Mouse (Mus musculus) liver, adult 2 months (tissue): ENCODE measurements around the gene Ms4a6c. TPM values are rescaled to one million over a fixed set of nuclear protein-coding genes. Genes with fewer than 3 reads are reported as not detected.
"Not testable (repeated sequence)": the region's sequence is repeated elsewhere in the genome, so short reads cannot be mapped to it uniquely, and the experiment has no call there.

Experiments used
- DNase-seq: peaks from one replicate; pipeline ENCODE4 v3.0.0-alpha.2; 2011; ENCODE audit warnings: low read depth, low spot score; ENCODE audit errors: extremely low read depth
- H3K27ac ChIP-seq: fragments of 200-500 bp; replicated peaks from 2 replicates; pipeline ENCODE4 v1.5.1; 2012; ENCODE audit warnings: low read depth, mild to moderate bottlenecking, control low read depth, inconsistent platforms, low read length; ENCODE audit not compliant: insufficient read depth
- H3K27me3 ChIP-seq: fragments of 200-500 bp; 2 replicates; pipeline ENCODE4 v1.6.1; 2012; ENCODE audit warnings: mild to moderate bottlenecking, moderate library complexity, low read length, inconsistent platforms; ENCODE audit not compliant: control insufficient read depth, insufficient read depth
- H3K36me3 ChIP-seq: fragments of 200-500 bp; 2 replicates; pipeline ENCODE4 v1.6.1; 2012; ENCODE audit warnings: low read length, inconsistent platforms; ENCODE audit not compliant: control insufficient read depth, insufficient read depth
- H3K4me1 ChIP-seq: fragments of 200-500 bp; 2 replicates; pipeline ENCODE4 v1.6.1; 2011; ENCODE audit warnings: low read length; ENCODE audit not compliant: control insufficient read depth, insufficient read depth
- H3K4me3 ChIP-seq: fragments of 200-500 bp; 2 replicates; pipeline ENCODE4 v1.5.1; 2011; ENCODE audit warnings: low read depth, mild to moderate bottlenecking, control low read depth, low read length, moderate library complexity; ENCODE audit not compliant: insufficient read depth
- H3K79me2 ChIP-seq: fragments of 200-500 bp; 2 replicates; pipeline ENCODE4 v1.6.1; 2012; ENCODE audit warnings: inconsistent platforms, mild to moderate bottlenecking, low read length, moderate library complexity; ENCODE audit not compliant: control insufficient read depth, insufficient read depth
- H3K9ac ChIP-seq: fragments of 200-500 bp; 2 replicates; pipeline ENCODE4 v1.6.1; 2012; ENCODE audit warnings: low read depth, mild to moderate bottlenecking, control low read depth, inconsistent platforms, low read length
- CTCF ChIP-seq: fragments of 200-500 bp; IDR thresholded peaks from 2 replicates; pipeline ENCODE4 v1.5.1; 2011; ENCODE audit warnings: low read depth, low read length, control low read depth
- POLR2A ChIP-seq: fragments of 200-500 bp; IDR thresholded peaks from 2 replicates; pipeline ENCODE4 v1.6.1; 2011; ENCODE audit warnings: low read length, control low read depth; ENCODE audit not compliant: insufficient read depth; ENCODE audit errors: extremely low read depth
- WGBS: fragments of 180-500 bp; shearing (Covaris S2); methylation state at CpG from one replicate; pipeline ENCODE4 v1.1.7; 2018; 5-methylcytosine and 5-hydroxymethylcytosine counted together
- polyA plus RNA-seq: library from polyadenylated mRNA; depleted of rRNA; stranded (reverse); fragments of >200 nt; gene quantifications from 2 replicates; pipeline ENCODE4 v1.2.3, GENCODE M21; 2012; rRNA removed
- total RNA-seq: library from RNA; depleted of rRNA; stranded (reverse); fragments of >200 nt; gene quantifications from 2 replicates; pipeline ENCODE4 v1.2.3, GENCODE M21; 2014; rRNA removed

Gene Ms4a6c
- total RNA-seq: 5.6 and 6.6 TPM in 2 replicates
- polyA plus RNA-seq: 1.0 and 1.8 TPM in 2 replicates

DNA sequence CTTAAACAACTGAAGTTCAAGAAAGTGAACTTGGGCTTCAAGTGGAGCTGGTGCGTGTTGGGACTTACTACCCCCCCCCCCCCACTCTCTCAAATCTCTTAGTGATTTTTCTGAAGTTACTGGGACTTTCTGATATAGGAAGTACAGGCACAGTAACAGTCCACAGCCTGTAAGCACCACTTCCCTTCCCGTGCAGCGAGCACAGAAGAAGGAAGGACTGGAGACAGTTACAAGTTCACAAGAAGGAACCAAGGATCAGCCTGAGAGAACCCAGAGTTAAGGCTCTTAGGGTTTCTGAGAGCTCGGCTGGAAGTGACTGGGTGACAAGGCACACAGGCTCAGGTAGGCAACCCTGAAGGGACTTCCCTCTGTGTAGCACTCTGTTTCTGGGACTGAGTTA lies at the start of gene Ms4a6c:
TSS of gene Ms4a6c (plus strand) at position 152 of the 400 bp plus-strand sequence.
- not testable (repeated sequence) for H3K36me3 ChIP-seq, H3K9ac ChIP-seq, H3K27me3 ChIP-seq, H3K79me2 ChIP-seq, H3K4me3 ChIP-seq, H3K4me1 ChIP-seq
- WGBS: 87% methylated on average over 4 of the region's 4 CpGs
- peak within 1 kb of the TSS; percentile 47; the same call in 1 of the 2 replicates for H3K27ac ChIP-seq
- peak; percentile 25 for DNase-seq

DNA sequence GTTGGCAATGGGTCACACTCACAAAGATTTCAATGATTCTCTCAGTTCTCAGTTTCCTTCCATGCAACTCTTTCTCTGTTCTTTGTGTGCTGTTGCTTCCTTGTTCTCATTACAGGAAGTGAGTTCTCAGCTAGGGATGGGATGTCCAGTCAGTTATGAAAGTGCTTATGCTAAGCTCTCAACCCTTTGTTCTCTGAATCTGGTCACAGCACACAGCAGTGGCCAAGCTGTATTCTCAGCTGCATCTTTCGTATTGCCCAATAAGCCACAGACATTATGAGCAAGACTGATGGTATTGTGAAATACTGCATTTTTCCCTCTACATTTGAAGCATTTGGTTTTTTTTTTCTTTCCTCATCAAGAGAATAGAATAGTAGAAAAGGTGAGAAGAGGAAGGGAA lies 38.0 kb upstream of the Ms4a6c start:
- DNase-seq: peak; percentile 38
- not testable (repeated sequence) for H3K36me3 ChIP-seq, H3K9ac ChIP-seq, H3K27ac ChIP-seq, H3K4me1 ChIP-seq, H3K4me3 ChIP-seq, H3K27me3 ChIP-seq, H3K79me2 ChIP-seq
- 71% methylated on average over 1 of the region's 1 CpGs for WGBS

DNA sequence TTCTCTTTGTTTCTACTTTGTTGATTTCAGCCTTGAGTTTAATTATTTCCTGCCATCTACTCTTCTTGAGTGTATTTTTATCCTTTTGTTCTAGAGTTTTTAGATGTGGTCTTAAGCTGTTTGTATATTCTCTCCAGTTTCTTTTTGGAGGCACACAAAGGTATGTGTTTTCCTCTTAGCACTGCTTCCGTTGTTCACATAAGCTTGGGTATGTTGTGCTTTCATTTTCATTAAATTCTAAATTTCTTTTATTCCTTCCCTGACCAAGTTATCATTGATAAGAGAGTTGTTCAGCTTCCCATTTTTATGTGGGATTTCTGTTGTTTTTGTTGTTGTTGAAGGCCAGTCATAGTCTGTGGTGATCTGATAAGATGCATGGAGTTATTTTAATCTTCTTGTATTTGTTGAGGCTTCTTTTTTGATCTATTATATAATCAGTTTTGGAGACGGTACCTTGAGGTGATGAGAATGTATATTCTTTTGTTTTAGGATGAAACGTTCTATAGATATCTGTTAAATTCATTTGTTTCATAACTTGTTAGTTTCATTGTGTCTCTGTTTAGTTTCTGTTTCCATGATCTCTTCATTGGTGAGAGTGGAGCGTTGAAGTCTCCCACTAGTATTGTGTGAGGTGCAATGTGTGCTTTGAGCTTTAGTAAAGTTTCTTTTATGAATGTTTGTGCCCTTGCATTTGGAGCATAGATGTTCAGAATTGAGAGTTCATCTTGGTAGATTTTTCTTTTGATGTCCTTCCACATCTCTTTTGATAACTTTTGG lies 33.9 kb upstream of the Ms4a6c start:
- no peak for DNase-seq
- no peaks in the 10 kb centered on the region for H3K79me2 ChIP-seq
- H3K9ac ChIP-seq: no peak overlapping the region
- no peaks in the 10 kb centered on the region for H3K4me1 ChIP-seq
- WGBS: 88% methylated on average over 4 of the region's 4 CpGs
- no peak overlapping the region for H3K27ac ChIP-seq
- H3K27me3 ChIP-seq: no peaks in the 10 kb centered on the region
- H3K36me3 ChIP-seq: no peaks in the 10 kb centered on the region
- no peak for TF ChIP-seq CTCF
- no peak for TF ChIP-seq POLR2A
- H3K4me3 ChIP-seq: no peak overlapping the region

DNA sequence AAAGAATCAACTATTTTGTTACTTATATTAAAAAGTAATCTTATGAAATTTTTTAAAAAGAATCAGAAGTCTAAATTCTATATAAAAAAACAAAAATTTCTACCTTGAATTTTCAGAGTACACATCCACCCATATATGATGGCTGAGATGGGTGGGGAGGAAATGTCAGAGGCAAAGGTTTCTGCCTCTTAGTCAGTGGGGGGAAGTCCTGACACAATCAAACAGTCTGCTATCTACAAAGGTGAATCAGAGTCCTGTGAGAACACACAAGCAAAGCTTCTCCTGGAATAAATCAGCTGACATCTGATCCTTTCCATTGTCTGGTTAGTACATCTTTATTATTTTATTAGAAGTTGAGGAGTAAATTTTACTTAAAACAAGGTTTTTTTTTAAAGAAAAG lies 25.8 kb upstream of the Ms4a6c start, which contains the start of gene Ms4a4b:
TSS of gene Ms4a4b (plus strand) at position 216 of the 400 bp plus-strand sequence.
- Histone ChIP-seq H3K79me2 (no peaks in the 10 kb centered on the region), H3K36me3 (no peaks in the 10 kb centered on the region), H3K9ac (no peak within 1 kb of the TSS), H3K4me3 (no peak within 1 kb of the TSS), H3K4me1 (no peaks in the 10 kb centered on the region), H3K27me3 (no peaks in the 10 kb centered on the region), H3K27ac (no peak within 1 kb of the TSS)
- no peak for DNase-seq
- TF ChIP-seq POLR2A (no peak), CTCF (no peak)

DNA sequence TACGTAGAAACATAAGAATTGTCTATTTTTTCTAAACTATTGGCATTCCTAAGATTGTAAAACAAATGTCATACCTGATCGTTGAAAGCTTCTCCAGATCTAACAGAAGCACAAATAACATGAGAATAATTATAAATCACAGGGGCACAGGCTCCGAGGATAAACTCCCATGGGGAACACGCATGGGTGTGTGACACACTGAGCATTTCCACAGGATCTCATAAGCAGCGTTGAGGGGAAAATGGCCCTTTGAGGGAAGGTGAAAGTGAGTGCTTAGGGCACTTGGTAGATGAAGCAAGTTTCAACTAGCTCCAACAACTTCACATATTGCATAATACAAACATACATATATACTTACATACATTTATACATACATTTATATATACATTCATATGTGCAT lies 25.2 kb upstream of the Ms4a6c start:
- no peaks in the 10 kb centered on the region for H3K36me3 ChIP-seq
- no peak overlapping the region for H3K4me3 ChIP-seq
- WGBS: 89% methylated on average over 5 of the region's 5 CpGs

DNA sequence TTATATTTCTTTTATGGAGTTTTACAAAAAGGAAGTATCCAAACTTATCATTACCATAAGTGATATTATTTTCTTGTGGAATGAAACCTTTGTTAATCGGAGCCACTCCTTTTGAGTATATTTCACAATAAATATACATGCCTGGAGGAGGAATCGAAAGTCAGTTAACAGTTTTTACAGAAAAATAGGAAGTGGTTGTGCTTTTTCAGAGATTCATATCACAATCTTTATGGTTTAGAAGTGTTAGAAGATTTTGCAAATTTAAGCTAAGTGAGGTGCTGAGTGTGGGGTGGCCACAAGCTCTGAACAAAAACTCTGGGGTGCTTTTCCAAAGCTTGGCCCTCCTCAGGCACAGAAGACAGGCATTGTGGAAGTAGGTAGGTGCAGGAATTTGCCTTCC lies 21.9 kb upstream of the Ms4a6c start:
- TF ChIP-seq POLR2A: no peak
- H3K4me3 ChIP-seq: no peak overlapping the region
- H3K4me1 ChIP-seq: no peaks in the 10 kb centered on the region
- DNase-seq: peak; percentile 12
- H3K36me3 ChIP-seq: no peaks in the 10 kb centered on the region
- 0 out of 2 replicates have a peak overlapping the region, but pooled peaks have one; percentile 29 for H3K27ac ChIP-seq
- H3K27me3 ChIP-seq: no peaks in the 10 kb centered on the region
- H3K79me2 ChIP-seq: no peaks in the 10 kb centered on the region
- no peak overlapping the region for H3K9ac ChIP-seq
- WGBS: 85% methylated on average over 2 of the region's 2 CpGs

More for the DNA sequence above, 25.2 kb upstream of the Ms4a6c start:
- TF ChIP-seq CTCF: no peak
- no peak for TF ChIP-seq POLR2A
- Histone ChIP-seq H3K79me2 (no peaks in the 10 kb centered on the region), H3K9ac (no peak overlapping the region), H3K27me3 (no peaks in the 10 kb centered on the region), H3K4me1 (no peaks in the 10 kb centered on the region), H3K27ac (no peak overlapping the region)
- no peak for DNase-seq

DNA sequence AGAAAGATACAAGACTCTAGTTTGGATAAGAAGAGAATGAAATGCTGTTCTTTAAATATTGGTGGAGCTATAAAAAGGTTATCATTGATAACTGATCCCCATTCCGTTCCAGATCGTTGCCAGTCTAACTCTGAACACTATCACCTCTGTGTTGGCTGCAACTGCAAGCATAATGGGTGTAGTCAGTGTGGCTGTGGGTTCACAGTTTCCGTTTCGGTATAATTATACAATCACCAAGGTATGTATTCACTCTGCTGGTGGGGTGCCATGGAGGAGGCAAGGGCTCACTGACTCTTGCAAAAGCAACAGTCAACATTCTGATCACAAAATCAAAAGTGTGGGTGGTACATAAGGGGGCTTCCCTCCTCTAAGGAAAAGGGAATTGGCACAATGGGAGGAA lies 10.1 kb upstream of the Ms4a6c start:
- H3K4me3 ChIP-seq, H3K79me2 ChIP-seq, H3K4me1 ChIP-seq, H3K27me3 ChIP-seq, H3K36me3 ChIP-seq, H3K9ac ChIP-seq, H3K27ac ChIP-seq, DNase-seq: not testable (repeated sequence)
- 91% methylated on average over 4 of the region's 4 CpGs for WGBS

GRCm38 (mm10) chr19:11464795-11465194 lies 4.4 kb upstream of the Ms4a6c start:
- not testable (repeated sequence) for H3K9ac ChIP-seq, H3K79me2 ChIP-seq, H3K36me3 ChIP-seq, H3K4me3 ChIP-seq, H3K4me1 ChIP-seq, H3K27me3 ChIP-seq, H3K27ac ChIP-seq
- peak; percentile 28 for DNase-seq
- WGBS: 0% methylated on average over 1 of the region's 1 CpGs
